Mouse (Mus musculus) c-Kit-positive CD71-positive TER-119-negative erythroid progenitor cells, embryonic 14.5 days (primary cell): Measurements from ENCODE around the gene Kcp.

ENCODE experiments used
- DNase-seq: peaks from one replicate; pipeline ENCODE4 v3.0.0-alpha.2; 2013; ENCODE audit warnings: low read depth

Gene Kcp

DNA sequence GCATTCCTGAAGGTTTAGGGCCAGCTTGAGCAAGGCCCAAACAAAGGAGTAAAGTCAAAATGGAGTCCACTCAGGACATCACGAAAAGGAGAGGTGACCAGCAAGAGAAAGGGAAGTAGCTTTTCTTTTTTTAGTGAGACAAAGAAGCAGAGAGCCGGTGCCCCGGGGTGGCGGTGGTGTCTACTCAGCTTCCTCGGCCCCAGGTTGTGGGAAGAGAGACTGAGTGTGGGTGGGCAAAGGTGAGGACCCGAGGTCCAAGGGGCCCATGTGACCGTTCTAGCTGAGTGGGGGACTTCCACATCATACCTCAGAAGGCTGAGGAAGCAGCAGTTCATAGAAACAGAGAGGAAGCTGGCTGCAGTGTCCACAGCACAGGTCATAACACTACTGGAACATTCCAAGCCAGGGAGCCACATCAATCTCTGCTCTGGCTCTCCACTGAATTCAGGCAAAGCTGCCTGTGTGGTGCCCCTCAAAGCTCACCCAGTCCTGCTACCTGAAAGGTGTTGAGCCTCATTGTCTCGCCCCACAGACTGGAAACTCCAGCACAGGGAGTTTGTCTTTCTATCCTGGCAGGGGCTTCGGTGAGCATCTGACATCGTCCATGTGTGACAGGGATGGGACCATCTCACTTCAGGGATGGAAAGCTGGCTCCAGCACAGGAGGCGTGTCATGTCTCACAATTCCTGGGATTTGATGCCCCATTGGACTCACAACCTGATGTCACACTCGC lies 15.7 kb upstream of the Kcp start:
- DNase-seq: no peak

DNA sequence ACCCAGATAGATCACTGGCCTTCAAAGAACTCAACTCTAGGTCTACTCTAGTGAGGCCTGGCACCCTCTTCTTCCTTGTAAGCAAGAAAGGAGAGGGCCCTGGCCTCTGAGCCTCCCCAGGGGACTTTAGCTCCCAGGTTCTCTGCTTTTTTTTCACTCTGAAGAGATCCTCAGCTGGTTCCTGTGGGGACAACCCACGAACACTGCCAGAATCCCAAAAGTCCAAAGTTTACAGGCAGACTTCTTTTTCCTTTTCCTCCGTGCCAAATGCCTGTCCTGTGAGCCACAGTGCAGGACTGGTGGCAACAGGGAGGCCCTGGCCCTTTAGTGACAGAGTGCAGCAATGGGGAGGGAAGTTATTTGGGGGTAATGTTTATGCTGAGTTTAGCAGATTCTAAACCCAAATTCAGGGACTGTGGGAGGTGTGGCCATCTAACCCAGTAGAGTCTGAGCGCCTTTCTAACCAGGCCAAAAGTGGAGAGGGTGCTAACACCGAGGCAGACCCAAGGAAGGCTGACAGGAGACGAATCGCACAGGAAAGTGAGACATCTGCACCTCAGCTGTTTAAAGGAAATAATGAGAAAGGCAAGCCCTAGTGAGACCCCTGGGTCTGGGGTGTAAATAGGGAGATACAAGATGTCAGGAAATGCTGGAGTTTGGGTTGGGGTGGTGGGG lies 15.0 kb upstream of the Kcp start:
- DNase-seq: no peak

DNA sequence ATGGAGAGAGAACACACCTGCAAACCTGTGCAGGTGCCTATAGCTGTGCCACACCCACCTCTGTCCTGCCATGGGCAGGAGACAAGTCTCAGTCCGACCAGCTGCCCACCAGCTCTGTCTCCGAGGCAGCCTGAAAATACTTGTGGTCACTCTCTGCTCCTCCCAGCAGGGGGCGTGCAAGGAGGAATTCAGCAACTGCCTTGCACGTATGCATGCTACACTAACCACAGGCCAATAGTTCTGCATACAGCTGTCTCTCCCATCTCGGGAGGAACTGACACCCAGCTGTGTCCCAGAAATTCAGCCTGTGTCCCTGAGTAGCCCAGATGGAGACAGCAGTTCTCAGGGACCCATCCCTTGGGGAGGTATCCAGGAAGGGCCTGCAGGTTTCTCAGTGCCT lies 9.4 kb upstream of the Kcp start:
- peak; percentile 50 for DNase-seq

DNA sequence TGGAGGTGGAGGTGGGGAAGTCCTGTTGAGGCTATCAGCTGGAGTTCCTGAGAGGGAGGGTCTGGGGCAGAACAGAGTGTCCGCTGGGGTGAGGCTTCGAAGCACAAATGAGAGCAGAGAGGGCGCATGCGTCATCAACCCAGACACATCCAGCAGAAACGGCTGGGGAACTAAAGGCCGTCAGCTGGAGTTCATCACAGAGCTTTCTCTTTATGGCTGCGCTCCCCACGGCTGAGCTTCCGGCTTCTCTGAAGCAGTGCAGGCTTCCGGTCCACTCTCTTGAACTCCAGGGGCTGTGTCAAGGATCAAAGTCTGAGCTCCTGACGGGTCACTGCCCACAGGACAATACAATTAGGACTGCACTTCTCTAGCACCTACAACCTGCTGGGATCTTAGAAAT lies 5.5 kb upstream of the Kcp start:
- DNase-seq: no peak

DNA sequence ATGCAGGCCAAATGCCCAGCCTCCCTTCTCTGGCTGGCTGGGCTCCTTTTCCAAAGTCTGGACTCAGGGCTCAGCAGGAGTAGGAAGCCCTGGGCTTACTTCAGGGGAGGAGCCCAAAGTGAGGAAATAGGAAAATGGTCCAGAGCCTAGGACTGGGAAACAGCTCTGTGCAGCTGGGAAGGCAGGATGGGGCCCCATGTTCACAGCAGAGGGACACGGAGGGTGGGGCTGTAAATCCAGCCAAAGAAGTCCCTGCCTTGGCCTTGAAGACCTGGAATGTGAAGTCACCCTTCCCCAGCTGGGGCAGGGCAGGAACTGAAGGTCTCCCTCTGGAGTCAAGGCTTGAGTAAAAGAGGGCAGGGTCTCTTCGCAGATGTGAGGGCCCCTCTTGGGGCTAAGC lies 1.3 kb upstream of the Kcp start:
- DNase-seq: no peak

DNA sequence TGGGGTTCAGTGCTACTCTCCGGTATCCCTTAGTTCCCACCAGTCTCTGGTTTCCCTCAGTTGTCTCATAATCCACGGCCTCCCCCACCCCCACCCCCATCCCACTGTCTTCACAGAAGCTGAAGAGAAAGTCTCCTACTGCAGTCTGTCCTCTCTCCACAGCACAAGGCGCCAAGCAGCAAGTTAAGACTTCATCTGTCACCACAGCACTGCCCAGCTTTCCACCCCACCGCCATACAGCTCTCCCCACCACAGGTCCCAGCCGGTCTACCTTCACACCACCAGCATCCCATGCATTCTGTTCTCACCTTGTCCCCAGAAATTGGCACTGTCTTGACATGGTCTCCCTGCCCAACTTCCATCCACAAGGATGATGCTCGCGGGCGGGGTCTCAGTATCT lies 918 bp downstream of the Kcp start:
- no peak for DNase-seq

DNA sequence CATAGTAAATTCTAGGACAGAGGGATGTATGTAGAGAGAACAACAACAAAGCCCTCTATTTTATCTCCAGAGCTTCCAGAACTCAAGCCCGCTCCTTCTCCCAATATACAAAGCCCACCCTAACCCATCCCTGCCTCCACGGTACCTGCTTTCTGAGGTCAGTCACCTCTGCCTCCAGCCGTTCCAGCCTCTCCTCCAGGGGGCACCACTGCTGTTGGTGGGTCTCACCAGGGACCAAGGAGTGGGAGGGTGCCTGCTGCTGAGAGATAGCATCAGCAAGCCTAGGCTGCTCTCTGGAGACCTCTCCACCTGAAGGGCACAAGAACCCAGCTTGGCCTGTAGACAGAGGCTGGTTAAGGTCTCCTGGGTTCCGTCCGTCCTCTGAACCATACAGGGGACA lies 2.3 kb downstream of the Kcp start:
- no peak for DNase-seq

DNA sequence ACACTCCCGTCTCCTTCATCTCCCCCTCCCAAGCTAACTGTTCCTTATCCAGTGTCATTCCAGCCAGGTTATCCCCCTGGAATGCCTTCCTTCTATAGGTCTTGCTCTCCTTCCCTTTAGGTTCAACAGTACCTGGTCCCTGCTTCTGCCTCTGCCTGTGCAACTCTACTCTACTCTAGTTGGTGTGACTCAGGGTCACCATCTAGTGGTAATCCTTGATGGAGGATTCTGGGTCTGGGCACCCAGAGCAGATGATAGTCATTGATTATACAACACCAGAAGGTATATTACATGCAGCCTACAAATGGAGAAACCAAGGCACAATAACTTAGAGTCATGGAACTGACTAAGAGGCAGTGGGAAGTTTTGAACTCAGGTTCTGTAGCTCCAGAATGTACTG lies 6.2 kb downstream of the Kcp start:
- DNase-seq: no peak

DNA sequence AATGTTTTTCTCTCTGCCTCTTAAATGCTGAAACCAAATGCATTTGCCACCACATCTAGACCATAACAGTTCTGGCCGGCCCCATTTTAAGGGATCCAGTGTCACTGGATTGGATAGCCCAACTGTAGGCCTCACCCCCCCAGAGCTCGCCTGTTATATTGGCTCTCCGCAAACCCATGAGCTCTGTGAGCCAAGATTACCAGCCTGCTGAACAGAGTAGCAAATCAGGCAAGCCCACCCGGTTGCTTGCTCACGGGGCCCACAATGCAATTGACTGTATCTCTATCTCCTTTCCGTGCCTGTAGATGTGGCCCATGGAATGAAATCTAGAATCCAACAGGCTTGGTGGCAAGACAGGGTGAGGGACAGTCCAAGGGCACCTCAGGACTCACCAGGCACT lies 6.9 kb downstream of the Kcp start:
- DNase-seq: no peak

DNA sequence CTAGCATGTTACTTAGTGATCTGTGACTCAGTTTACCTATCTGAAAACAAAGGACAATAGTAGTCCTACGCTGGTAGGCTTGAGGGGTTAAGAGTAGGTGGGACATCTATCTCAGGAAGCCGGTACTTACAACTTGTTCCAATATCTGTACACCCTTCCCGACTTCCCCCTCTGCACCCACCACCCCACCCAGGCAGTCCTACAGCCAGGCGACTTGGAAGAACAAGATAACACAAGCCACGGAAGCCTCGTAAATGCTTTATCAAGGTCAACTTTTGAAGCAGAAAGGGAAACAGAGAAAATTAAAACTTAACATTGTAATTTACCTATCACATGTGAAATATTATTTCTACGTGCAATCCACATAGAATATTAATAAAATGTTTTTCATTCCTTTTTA lies 7.6 kb downstream of the Kcp start:
- DNase-seq: no peak

DNA sequence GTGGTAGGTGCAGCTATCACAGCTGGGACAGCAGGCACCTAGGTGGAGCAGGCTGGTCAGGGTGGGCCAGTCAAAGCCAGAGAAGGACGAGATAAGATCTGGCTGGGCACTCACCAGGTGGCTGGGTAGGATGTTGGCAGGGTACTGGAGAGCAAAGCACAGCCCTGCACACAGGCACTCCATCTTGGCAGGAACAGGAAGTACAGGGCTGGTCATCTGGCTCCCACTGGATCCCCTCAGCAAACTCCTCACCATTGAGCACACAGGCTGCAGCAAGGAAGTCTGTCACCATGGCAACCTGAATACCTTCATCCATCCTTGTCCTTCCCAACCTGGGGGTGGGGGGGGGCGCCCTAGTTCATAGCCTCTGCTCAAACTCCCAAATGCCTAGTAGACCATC lies 10.0 kb downstream of the Kcp start:
- no peak for DNase-seq

DNA sequence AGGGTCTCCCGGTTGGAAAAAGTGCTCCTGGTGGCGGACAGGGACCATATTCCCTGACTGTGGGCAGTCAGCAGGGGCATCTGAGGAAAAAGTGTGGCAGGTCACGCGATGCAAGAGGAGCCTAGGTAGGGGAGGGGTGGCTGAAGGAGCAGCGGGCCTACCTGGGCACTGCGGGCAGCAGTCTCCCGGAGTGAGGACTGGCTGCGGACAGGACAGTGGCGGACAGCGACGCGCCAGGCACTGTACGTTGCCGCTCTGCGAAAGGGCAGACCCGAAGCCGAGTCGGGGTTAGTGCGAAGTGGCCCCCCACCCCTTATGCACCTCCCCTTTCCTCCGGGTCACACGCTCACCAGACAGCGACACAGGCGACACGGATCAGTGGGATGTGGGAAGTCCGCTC lies 11.5 kb downstream of the Kcp start:
- DNase-seq: no peak

DNA sequence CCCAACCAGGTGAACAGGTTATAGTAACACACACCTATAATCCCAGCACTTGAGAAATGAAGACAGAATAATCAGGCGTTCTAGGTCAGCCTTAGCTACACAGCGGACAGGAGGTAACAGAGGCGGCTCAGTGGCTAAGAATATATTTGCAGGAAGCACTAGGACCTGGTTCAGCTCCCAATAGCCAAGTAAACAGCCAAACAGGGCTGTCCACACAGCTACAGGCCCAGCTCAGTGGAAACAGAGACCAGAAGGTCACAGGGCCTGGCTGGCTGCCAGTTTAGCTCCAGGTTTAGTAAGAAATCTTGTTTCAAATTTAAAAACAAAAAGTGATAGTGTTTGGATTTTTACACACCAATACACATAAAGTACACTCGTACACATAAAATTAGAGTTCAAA lies 13.7 kb downstream of the Kcp start:
- no peak for DNase-seq

DNA sequence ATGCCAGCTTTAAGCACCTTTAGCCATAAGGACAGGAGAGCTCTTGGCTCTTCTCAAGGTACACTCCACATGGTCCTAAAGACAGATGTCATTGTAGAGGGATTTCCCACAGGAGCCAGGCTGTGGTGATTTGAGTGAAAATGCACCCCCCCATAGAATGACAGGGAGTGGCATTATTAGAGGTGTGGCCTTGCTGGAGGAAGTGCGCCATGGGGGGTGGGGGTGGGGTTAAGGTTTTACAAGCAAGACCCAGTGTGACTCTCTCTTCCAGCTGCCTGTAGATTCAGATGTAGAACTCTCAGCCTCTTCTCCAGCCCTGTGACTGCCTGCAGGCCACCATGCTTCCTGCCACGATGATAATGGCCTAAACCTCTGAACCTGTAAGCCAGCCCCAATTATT lies 21.8 kb downstream of the Kcp start:
- no peak for DNase-seq

DNA sequence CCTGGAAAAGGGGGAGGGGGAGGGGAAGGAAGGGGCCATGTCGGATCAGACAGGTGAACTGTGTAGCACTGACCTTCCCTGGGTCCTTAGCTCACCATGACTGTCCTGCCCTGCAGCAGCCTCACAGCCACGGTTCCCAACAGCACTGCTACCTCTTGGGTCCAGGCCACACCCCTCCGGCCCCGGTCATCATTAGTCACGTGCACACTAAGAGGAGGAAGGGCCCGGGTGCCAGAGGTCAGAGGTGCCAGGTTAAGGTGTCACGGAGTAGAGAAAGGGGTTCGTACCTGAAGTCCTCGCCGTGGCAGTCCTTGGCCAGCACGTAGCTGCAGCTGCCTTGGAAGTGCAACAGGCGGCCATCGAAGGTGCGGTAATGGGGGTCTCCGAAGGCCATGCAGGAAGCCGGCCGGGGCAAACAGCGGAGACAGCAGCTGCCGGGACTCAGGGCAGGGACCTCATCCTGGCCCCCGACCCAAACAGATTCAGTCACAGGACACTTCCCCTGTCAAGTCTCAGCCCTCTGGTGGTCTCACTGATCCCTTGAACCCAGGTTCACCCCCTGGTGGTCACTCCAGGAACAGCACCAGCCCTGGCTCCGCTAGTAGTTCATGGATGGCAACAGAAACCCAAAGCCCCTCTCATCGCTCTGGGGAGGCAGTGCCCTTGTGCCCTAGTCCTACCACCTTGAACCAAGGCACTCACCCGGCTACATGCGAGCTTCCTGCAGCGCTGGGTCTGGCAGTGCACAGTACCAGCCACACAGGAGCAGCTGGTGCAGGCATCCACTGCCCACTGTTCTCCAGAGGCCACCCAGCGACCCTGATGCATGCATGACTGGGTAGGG lies 22.8 kb downstream of the Kcp start:
- DNase-seq: peak; percentile 38

DNA sequence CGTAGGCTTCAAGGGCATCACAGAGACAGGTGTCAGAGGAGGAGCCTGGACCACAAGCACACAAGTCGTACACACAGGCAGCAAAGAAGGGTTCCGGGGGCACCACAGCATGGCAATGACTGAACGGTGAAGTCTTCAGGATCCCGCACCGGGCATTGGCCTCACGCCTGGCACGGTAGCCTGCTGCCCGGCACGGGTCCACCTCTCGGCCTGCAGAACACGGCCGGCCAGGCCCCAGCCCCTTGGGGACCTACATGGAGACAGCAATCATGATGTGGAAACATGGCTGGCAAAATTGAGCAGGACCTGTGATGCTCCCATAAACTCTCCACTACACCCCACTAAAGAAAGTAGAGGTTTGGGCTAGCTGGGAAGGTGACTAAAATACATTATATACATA lies 25.1 kb downstream of the Kcp start:
- no peak for DNase-seq

DNA sequence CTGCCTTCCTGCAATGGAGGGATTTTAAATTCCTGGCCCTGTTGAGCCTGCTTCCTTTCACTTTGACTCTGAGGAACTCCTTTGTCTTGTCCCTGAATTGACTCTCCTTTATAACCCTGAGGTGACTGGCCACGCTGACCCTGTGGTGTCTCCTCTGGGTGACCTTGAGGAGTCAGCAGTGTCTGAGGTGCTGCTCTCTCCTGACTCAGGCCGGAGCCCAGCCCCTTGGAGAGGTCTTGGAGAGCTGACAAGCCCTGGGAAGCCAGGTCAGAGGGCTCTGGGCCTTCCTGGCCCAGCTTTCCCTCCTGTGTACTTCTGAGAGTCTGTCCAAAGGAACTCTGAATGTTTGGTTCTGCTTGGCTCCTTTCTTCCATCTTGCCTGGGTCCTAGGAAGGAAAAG lies 33.0 kb downstream of the Kcp start:
- no peak for DNase-seq

DNA sequence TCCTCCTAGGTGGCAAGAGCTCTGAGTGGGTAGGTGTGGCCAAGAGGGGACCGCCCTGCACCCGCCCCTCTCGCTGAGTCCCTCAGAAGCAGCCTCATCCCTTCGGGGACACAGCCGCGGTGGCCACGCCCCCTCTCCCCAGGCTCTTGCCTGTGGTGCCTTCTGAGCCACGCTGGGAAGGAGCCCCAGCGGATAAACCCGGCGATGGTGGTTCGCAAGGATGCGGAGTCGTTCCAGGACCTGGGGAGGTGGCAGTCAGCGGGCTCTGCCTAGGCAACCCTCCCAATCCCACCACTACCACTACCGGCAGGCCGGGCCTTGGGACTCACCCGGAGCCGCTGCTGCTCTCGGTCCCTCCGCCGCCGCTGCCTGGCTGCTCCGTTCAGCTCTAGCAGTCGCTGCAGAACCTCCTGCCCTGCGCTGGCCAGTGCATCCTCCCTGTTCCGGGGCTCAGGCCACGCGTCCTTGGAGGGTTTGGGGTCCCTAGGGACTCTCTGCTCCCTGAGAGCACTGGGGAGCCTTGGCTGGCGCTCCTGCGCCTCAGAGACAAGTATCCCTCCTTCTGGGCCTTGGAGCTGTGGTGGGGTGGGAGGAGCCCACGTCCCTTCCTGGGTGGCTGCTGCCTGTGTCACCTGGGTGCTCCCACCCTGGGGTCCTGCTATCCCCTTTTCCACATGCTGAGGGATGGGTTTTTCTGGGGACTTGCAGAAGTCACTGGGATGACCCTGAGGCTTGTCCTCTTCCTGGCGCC lies 33.6 kb downstream of the Kcp start:
- DNase-seq: peak; percentile 86

DNA sequence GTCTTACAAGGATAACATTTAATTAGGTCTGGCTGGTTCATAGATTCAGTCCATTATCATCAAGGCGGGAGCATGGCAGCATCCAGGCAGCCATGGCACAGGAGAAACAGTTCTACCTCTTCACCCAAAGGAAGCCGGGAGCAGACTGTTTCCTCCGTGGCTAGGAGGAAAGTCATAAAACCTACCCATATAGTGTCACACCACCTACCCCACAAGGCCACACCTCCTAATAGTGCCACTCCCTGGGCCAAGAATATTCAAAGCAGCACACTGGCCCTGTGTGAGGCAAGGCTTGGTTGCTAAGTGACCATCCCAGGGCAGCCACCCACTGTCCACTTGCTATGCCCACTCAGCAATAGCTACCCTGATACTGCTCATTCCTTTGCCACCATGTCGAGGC lies 36.6 kb downstream of the Kcp start, which contains the start of gene Atp6v1fnb:
Atp6v1fnb (plus strand) TSS at position 301 of the 400 bp plus-strand sequence.
- no peak for DNase-seq

DNA sequence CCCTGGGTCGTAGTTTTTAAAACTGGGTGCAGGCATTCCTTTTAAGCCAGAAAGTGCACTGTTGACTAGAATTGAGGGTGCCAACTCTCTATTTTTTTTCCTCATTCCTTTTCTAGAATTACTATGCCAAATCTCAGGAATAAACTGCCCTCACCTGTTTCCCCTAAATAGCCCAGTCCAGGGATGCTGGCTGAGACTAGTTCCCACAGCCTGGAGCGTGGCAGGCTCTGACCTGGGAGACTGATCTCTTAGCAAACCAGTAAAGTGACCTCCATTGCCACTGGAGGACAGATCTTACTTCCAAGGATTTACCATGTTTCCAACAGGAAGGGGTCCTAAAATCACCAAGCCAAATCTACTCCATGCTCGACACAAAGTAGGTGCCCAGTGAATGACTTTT lies 38.9 kb downstream of the Kcp start:
- DNase-seq: no peak

DNA sequence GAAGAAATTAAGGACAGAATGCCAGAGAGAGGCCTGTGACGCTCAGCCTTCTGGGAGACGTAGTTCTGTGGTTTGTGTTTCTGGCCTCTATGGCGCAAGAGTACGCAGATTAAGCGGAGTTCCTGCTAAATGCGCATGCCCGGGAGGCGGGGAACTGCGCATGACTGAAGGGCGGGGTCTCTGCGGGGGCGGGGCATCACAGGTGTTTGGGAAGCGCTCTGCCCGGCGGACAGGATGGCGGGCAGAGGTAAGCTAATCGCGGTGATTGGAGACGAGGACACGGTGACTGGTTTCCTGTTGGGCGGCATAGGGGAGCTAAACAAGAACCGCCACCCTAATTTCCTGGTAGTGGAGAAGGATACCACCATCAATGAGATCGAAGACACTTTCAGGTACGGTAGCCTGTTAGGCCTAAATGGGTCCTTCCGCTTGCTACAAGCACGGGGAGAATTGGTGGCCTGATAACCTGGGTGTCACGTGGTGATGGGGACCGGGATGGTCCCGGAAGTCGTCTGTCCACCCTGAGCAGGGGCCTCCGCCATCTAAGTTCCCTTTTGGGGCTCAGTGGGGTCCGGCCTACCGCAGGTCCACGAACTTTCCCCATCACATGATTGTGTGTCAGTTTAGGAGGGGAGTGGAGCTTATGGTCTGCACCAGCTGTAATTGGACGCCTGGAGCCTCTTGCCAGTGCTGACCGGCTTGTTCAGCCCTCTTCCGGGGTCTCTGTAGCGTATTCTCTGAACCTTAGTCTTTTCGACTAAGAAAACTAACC lies 40.0 kb downstream of the Kcp start, which contains the start of gene Atp6v1f:
Atp6v1f (plus strand) TSS at position 136 of the 772 bp plus-strand sequence.
- DNase-seq: peak; percentile 89
